Mouse (Mus musculus): ENCODE measurements around the gene Mrpl57.

DNA sequence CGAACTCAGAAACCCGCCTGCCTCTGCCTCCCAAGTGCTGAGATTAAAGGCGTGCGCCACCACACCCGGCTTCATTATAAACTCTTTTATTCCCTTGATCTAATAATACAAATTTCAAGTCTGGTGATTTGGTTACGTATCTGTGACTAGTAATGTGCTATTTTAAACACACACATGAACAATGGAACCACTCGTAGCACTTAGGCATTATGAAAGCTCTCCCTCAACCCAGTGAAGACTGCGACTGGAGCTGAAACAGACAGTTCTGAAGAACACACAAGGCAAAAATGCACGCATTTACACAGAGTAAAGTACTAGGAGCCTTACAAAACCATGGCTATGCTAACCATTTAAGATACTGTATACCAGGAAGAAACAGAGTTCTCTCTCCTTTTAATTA lies 51.9 kb downstream of the Mrpl57 start:
- TF ChIP-seq CTCF (IDR thresholded peaks at IDR 0.05; ENCODE audit: low read depth) (no peak), EP300 (IDR thresholded peaks at IDR 0.05; ENCODE audit: low read depth) (no peak)
